Mouse (Mus musculus) Patski (cell line): ENCODE data around the gene Calm5. TPM values are rescaled to one million over a fixed set of nuclear protein-coding genes. Genes with fewer than 3 reads are reported as not detected.
"Not testable (repeated sequence)": the region's sequence is repeated elsewhere in the genome, so short reads cannot be mapped to it uniquely, and the experiment has no call there.

Experiments used
- ATAC-seq: fragments of 100-300 bp; one replicate; pipeline ENCODE4 v1.8.0; 2021
- CTCF ChIA-PET: fragments of 350-600 bp; sonication (Branson Sonifier 250); formaldehyde crosslinking; loops from one replicate; lab custom pipeline; 2022; ENCODE audit warnings: inconsistent platforms; lab: Charles Lee
- POLR2A ChIA-PET: fragments of 350-600 bp; sonication (Branson Sonifier 250); formaldehyde crosslinking; loops from one replicate; lab custom pipeline; 2022; ENCODE audit warnings: antibody characterized with exemption, inconsistent platforms; lab: Charles Lee
- DNase-seq: peaks from one replicate; pipeline ENCODE4 v3.0.0-alpha.2; 2011; ENCODE audit warnings: low read depth, low spot score
- H3K27me3 ChIP-seq: fragments of 371-371 bp; one replicate; pipeline ENCODE4 v1.5.1; 2021
- CTCF ChIP-seq: fragments of 100-300 bp; IDR thresholded peaks from one replicate; pipeline ENCODE4 v1.5.1; 2021
- in situ Hi-C: fragments of 300-500 bp; cut with MboI; formaldehyde crosslinking; loops from 3 replicates; pipeline ENCODE4 v1.11.1; 2018; ENCODE audit warnings: low pct_unique_long_range_greater_than_20kb, mixed read lengths
- polyA plus RNA-seq: library from polyadenylated mRNA; unstranded; gene quantifications from one replicate; pipeline ENCODE4 v1.2.3, GENCODE M21; 2021

Calm5 gene
- polyA plus RNA-seq, 1 experiment from 2014 or later, result not detected

DNA sequence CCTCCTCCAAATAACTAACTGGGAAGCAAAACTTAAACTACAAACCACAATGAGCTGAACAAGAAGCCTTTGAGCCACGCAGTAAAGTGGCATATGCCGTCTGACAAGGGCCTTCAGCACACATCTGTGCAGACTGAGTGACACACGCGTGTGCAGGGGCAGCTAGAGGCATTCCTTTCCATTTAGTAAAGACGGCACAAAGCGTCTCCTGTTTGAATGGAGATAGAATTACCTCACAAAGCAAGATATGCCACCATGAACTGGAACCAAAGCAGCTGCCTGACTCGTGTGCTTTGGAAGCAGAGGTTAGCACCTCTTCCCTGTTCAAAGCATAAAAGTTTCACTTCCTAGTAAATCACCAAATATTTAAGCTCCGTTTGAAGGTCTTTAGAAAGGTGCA lies 36.1 kb downstream of the Calm5 start:
- in situ Hi-C loops, result no loop called here
- DNase-seq (no peak), ATAC-seq (no peak)
- POLR2A ChIA-PET, result interaction anchor here (0.5 to 1.5 kb wide), 2 partner anchors 20 to 189 kb away, joined by 3 to 5 read pairs; no protein-coding TSS in a partner anchor
- CTCF ChIA-PET, result interaction anchor here (0.6 to 1.3 kb wide), 5 partner anchors 10 to 224 kb away, joined by 3 read pairs; no protein-coding TSS in a partner anchor
- no peaks in the 10 kb centered on the region for H3K27me3 ChIP-seq
- no peak for TF ChIP-seq CTCF

GRCm38 (mm10) chr13:3891479-3892087 lies 37.6 kb downstream of the Calm5 start:
- POLR2A ChIA-PET, result interaction anchor here (0.5 to 0.7 kb wide), 3 partner anchors 14 to 125 kb away, joined by 3 to 5 read pairs (median 3); no protein-coding TSS in a partner anchor
- ATAC-seq (no peak), DNase-seq (no peak)
- CTCF ChIA-PET, result interaction anchor here (0.9 kb wide), 1 partner anchor 114 kb away, joined by 3 read pairs; no protein-coding TSS in a partner anchor
- H3K27me3 ChIP-seq, result no peaks in the 10 kb centered on the region
- TF ChIP-seq CTCF, result no peak
- in situ Hi-C loops, result no loop called here

GRCm38 (mm10) chr13:3892601-3893000 lies 38.6 kb downstream of the Calm5 start:
- DNase-seq (no peak), ATAC-seq (no peak)
- CTCF ChIA-PET, result interaction anchor here (1.4 to 4.6 kb wide), 4 partner anchors 18 to 227 kb away, joined by 3 to 43 read pairs (median 3); no protein-coding TSS in a partner anchor

GRCm38 (mm10) chr13:3893126-3893734 lies 39.3 kb downstream of the Calm5 start:
- ChIA-PET POLR2A (interaction anchor here (1.0 to 1.5 kb wide), 6 partner anchors 122 to 227 kb away, joined by 3 to 7 read pairs (median 5); no protein-coding TSS in a partner anchor), CTCF (interaction anchor here (1.2 to 4.6 kb wide), 6 partner anchors 12 to 228 kb away, joined by 3 to 43 read pairs (median 3); no protein-coding TSS in a partner anchor)
- no peak for TF ChIP-seq CTCF
- in situ Hi-C loops, result no loop called here
- DNase-seq (no peak), ATAC-seq (peak; percentile 89)
- H3K27me3 ChIP-seq, result no peaks in the 10 kb centered on the region

More at GRCm38 (mm10) chr13:3892601-3893000, 38.6 kb downstream of the Calm5 start:
- POLR2A ChIA-PET, result interaction anchor here (1.2 to 1.4 kb wide), 4 partner anchors 148 to 226 kb away, joined by 3 to 7 read pairs (median 6); no protein-coding TSS in a partner anchor
- in situ Hi-C loops, result no loop called here
- no peak for TF ChIP-seq CTCF
- no peaks in the 10 kb centered on the region for H3K27me3 ChIP-seq

DNA sequence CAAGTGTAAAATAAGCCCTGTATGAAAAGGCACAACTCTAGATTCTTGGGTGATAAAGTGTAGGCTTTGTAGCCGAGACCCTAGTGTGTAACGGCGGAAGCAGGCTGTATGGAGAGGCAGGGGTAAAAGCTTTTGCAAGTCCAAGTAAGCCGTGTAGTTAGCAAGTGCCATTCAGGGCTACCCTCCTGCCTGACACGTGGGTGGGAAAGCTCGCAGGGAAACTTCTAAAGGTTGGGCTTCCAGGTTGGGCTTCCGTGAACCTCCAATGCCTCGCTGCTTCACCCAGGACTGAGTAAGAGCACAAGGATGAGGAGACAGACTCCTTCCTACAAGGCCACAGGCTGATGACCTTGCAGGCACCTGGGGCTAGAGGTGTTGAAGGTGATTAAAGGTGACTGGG lies 40.6 kb downstream of the Calm5 start:
- no peak for DNase-seq
- in situ Hi-C loops, result no loop called here
- ChIA-PET CTCF (interaction anchor here (1.2 to 4.6 kb wide), 3 partner anchors 11 to 229 kb away, joined by 3 to 43 read pairs (median 3); no protein-coding TSS in a partner anchor), POLR2A (interaction anchor here (0.8 to 1.5 kb wide), 3 partner anchors 224 to 229 kb away, joined by 3 to 4 read pairs (median 4); no protein-coding TSS in a partner anchor)
- H3K27me3 ChIP-seq, result no peaks in the 10 kb centered on the region
- no peak for TF ChIP-seq CTCF
- ATAC-seq, result no peak

DNA sequence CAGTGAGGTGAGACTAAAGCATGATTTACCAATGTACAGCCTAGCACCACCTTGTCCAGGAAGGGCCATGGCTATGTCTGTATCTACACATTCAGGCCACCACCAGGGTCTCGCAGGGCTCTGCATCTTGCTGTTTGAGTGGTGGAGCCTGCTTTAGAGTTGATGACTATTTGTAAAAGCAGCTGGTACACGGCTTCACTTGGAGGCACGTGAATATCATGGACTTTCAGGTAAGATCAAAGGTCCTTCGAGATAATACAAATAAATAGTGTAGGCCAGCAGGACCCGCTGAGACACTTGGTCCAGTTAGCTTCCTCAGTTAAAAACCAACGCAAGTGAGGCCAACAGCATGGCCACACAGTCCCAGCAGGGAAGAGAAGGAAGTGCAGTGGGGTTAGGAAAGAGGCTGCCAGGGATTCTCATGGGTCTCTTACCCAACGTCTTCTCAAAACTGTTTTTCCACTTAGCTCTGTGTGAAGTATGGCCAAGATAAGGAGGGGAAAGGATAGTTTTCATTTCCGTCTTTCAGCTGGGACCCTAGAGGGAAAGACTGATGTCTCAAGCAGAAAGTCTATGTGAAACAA lies 41.5 kb downstream of the Calm5 start:
- DNase-seq (no peak), ATAC-seq (no peak)
- H3K27me3 ChIP-seq, result no peaks in the 10 kb centered on the region
- no peak for TF ChIP-seq CTCF
- ChIA-PET POLR2A (interaction anchor here (1.0 kb wide), 1 partner anchor 229 kb away, joined by 3 read pairs; no protein-coding TSS in a partner anchor), CTCF (interaction anchor here (1.2 to 4.6 kb wide), 3 partner anchors 226 to 236 kb away, joined by 9 to 43 read pairs (median 11); no protein-coding TSS in a partner anchor)
- in situ Hi-C loops, result loop anchor here (5.0 kb wide), 2 partner anchors 107 to 228 kb away; no protein-coding TSS in a partner anchor

GRCm38 (mm10) chr13:3896032-3896431 lies 42.1 kb downstream of the Calm5 start:
- no peak for DNase-seq
- H3K27me3 ChIP-seq, result no peaks in the 10 kb centered on the region
- in situ Hi-C loops, result loop anchor here (5.0 kb wide), 2 partner anchors 106 to 229 kb away; no protein-coding TSS in a partner anchor
- CTCF ChIA-PET, result interaction anchor here (0.6 to 4.6 kb wide), 7 partner anchors 130 to 236 kb away, joined by 3 to 43 read pairs (median 4); no protein-coding TSS in a partner anchor
- no peak for ATAC-seq
- TF ChIP-seq CTCF, result no peak
- POLR2A ChIA-PET, result no interaction called here

- in situ Hi-C loops, result loop anchor here (5.0 kb wide), 2 partner anchors 105 to 230 kb away; no protein-coding TSS in a partner anchor
- POLR2A ChIA-PET, result no interaction called here
- H3K27me3 ChIP-seq, result no peaks in the 10 kb centered on the region
- TF ChIP-seq CTCF, result peak; percentile 94
- CTCF ChIA-PET, result interaction anchor here (0.6 to 4.6 kb wide), 8 partner anchors 131 to 237 kb away, joined by 3 to 43 read pairs (median 4); no protein-coding TSS in a partner anchor
- no peak for DNase-seq
- ATAC-seq, result no peak
These were observed 42.9 kb downstream of the Calm5 start for GRCm38 (mm10) chr13:3896913-3897312.

DNA sequence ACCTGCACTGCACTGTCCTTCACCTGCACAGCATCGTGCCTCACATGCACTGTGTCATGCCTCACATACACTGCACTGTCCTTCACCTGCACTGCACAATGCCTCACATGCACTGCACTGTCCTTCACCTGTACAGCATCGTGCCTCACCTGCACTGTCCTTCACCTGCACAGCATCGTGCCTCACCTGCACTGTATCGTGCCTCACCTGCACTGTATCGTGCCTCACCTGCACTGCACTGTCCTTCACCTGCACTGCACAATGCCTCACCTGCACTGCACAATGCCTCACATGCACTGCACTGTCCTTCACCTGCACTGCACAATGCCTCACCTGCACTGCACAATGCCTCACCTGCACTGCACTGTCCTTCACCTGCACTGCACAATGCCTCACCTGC lies 44.2 kb downstream of the Calm5 start:
- DNase-seq, ATAC-seq, H3K27me3 ChIP-seq, POLR2A ChIA-PET: not testable (repeated sequence)
- CTCF ChIA-PET, result interaction anchor here (2.5 kb wide), 1 partner anchor 232 kb away, joined by 17 read pairs; no protein-coding TSS in a partner anchor
- in situ Hi-C loops, result loop anchor here (5.0 kb wide), 2 partner anchors 104 to 231 kb away; no protein-coding TSS in a partner anchor
